Mouse (Mus musculus) ES-CJ7 (cell line): Measurements from ENCODE around the gene Tardbp.
A peak's percentile ranks its signal among the peaks of the same experiment; 100 is the strongest.

Experiments used
- DNase-seq: peaks from one replicate; pipeline ENCODE4 v3.0.0; 2011; ENCODE audit warnings: low read depth, low spot score

The Tardbp gene

GRCm38 (mm10) chr4:148602357-148603120 is 24.3 kb downstream of the Tardbp start, which contains the start of gene Masp2:
Masp2 (plus strand) TSS chr4:148602554.
- no peak for DNase-seq

DNA sequence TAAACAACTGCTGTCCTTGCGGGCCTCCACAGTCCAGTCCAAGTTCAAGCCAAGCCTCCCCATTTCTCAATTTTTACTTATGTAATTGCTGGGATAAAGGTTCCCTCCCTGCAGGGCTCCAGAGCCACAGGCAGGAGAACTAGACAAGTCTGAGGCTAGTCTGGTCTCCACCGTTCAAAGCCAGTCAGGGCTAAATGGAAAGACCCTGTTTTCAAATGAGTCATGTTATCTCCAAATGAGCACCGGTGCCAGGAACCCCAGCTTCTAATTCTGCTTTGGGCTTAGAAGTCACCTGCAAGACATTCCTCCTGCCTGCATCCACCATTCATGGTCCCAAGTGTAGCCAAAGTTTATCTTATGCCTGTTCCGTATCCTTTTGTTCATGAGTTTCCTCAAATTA is 24.9 kb downstream of the Tardbp start:
- no peak for DNase-seq

DNA sequence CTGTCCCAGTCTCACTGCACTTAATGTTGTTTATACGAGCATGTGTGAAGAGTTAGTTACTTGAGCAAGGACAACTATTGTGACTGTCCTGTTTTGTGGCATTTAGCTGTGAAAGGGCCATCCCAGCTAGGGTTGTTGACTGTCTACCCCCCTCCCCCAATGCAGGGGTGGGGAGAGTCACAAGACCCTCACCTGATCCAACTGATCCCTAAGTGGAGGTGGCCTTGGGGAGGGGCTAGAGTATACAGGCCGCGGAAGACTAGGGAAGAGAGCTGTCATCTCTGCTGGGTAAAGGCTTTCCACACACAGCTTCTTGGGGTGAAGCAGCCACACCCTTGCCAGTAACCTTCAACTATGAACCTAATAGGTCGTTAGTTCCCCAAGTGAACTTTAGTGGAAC is 26.5 kb downstream of the Tardbp start:
- DNase-seq = peak; percentile 54

DNA sequence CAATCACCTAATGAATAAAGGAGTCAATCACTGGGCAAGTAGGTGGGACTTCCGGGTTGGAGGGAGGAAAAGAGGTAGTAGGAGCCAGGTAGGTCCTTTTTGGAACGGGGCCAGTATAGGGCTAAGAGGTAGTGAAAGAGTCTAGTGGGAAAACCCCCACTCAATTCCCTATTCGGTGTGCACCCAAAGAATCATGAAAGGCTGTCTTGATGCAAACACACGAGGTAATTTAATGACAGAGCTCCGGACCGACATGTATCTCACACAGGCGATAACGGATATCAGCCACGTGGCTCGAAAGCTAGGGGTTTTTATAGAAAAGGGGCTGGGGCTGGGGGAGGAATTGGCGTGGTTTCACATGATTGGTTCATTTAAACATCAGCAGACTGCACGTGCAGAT is 28.0 kb downstream of the Tardbp start:
- DNase-seq = no peak

DNA sequence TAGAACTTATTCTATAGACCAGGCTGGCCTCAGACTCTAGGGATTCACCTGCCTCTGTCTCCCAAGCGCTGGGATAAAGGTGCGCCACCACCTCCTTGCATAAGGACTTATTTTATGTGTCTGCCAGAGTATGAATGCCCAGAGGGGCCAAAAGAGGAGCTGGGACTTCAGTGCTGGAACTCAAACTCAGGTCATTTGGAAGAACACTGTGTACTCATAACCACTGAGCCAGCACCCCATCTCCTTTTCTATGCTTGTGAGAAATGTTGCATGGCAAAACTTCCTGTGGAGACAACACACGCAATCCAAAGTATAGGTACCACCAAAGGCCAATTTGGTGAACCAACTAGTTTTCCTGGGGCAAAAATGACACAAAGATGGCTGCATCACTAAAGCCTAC is 30.1 kb downstream of the Tardbp start:
- no peak for DNase-seq

DNA sequence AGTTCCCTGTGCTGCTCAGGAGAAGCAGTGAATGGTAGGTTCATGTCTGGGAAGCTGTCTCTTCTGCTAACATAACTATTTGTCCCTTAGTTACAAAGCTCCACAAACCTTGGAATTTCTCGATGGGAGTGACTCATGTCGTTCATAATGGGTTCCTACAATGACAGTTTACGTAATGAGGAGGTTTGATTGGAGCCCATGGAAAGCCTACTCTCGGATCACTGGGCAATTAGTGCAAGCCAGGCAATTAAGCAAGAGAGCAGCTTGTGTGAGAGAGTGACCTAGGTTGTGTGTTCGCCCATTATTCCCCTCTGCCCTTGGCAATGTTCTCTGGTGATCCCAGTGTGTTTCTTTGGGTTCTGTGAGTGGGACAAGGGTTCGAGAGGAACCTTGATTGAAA is 30.9 kb downstream of the Tardbp start:
- no peak for DNase-seq

DNA sequence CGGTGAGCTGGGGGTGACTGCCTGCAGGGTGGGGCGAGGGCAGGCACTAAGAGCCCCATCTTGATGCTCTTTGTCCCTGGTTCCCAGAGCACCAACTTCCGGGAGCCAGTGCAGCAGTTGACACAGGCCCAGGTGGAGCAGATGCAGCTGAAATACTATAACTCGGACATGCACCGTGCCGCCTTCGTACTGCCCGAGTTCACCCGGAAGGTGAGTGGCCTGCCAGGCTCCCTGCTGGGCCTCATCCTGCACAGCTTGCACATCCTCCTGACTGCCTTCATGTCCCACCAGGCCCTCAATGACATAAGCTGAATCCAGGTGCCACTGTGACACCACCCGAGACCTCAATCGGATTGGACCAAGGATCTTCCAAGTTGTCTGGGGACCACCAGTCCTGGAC is 32.8 kb downstream of the Tardbp start:
- DNase-seq = no peak

GRCm38 (mm10) chr4:148591637-148592380 is 35.0 kb downstream of the Tardbp start:
- no peak for DNase-seq

DNA sequence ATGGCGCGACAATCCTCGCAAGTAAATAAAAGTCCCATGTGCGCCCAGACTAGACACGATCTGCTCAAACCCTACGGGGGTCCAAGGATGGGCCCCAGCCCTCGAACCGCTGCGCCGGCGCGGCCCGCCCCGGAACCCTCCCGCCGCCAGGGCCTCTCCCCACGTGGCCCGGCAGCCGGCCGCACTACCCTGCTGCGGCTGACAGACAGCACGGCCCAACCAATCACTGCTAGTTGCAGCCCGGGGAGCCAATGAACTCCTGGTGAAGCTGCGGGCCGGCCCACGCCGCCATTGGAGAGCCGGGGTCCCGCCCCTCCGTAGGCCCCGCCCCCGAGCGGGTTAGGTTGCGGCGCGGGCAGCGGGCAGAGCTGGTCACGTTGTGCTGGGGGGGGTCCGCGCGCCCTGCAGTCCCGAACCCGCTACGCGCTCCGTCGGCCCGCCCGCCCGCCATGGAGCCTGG is 35.6 kb downstream of the Tardbp start, which contains the start of gene Srm:
Srm (plus strand) TSS at position 333 of the 460 bp plus-strand sequence.
- DNase-seq = peak; percentile 96

- peak; percentile 52 for DNase-seq
These were observed 36.2 kb downstream of the Tardbp start for GRCm38 (mm10) chr4:148590421-148591170.

- peak; percentile 65 for DNase-seq
These were observed 37.3 kb downstream of the Tardbp start for GRCm38 (mm10) chr4:148589565-148589964.

DNA sequence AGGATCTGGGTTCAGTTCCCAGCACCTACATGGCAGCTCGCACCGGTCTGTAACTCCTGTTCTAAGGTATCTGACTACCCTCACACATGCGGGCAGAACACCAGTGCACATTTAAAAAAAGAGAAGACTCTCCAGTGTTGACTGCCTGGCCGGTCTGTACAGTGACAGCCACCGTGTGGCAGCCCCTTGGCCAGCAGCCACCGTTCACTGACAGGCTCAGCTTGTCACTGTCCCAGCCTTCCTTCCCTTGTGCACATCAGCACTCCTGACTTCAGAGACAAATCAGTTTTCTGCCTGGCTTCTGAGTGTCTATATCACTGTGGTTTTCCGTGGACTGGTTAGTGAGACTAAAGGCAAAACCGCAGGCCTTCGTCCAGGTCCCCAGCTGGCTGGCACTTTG is 38.0 kb downstream of the Tardbp start:
- no peak for DNase-seq

- DNase-seq = no peak
These were observed 40.2 kb downstream of the Tardbp start for GRCm38 (mm10) chr4:148586648-148587047.

DNA sequence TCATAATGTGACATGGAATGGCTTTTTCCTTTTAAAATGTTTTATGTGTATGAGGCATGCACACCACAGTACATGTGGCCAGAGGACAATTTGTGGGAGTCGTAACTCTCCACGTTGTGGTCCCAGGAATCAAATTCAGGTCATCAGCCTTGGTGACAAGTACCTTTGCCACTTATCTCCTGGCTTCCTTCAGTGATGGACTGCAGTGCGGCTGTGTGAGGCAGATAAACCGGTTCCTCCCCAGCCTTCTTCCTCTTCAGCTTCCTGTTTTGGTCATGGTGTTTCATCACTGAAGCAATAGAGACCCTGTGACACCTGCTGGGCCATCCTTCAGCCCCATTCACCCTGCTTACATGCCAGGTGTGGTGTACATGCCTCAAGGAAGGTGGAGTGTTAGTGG is 43.6 kb downstream of the Tardbp start:
- no peak for DNase-seq

DNA sequence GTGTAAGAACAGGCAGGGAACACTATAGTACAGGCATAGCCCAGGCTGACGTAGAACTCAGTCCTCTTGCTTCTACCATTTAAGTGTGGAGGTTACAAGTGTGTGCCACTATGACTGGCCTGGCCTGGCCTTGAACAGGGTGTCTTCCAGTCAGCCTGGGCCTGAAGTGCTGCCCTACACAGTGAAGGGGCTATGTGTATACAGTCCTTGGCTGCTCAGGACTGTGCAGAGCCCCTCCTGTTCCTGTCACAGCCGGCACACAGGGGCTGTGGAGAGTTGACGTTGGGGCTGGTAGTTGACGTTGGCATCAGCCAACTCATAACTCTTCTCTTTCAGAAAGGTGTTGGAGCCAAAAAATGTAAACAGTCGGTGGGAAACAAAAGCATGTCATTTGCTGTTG is 45.4 kb downstream of the Tardbp start:
- DNase-seq = no peak

DNA sequence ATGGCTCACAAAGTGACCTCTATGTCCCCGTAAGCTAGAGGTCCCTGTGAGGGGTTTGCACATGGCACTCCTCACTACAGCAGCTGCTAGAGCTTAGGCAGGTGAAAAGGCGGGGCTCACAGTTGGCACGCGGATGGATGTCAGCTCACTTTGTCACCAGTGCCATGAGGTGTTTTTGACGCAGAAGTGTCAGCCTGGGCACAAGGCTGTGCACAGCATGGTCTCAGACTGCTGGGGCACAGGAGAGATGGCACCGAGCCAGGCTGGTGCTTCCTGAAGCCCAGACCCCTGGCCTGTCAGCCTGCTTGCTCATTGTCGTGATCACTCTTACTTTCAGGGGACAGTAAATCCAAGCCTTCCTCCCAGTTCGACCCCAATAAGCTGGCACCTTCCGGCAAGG is 46.1 kb downstream of the Tardbp start:
- no peak for DNase-seq

- no peak for DNase-seq
These were observed 53.6 kb downstream of the Tardbp start for GRCm38 (mm10) chr4:148573222-148573621.

DNA sequence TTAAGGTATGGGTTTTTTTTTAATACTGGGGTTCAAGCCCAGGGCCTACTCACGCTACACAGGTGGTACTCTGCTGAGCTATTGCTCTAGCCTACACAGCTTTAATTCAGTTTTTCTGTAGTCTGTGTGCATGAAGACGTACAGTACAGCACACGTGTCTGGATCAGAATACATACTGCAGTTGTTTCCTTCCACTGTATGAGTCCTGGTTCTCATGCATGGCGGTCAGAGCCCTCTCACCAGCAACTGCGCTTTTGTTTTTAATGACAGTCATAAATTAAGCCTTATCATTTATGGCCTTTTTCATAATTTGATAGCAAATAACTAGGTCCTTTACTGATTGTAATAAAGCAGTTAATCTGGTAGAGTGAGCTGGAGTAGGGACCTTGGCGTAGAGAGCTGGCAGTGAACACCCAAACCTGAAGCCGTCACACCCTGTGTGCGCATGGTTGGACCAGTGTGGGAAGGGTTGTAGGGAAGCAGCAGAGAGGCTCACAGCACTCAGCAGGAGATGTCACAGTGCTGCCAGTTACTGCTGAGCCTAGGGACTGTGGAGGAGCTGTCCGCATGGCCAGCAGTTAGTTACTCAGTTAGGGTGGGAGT is 56.0 kb downstream of the Tardbp start:
- DNase-seq = no peak

- no peak for DNase-seq
These were observed 56.7 kb downstream of the Tardbp start for GRCm38 (mm10) chr4:148570138-148570537.

DNA sequence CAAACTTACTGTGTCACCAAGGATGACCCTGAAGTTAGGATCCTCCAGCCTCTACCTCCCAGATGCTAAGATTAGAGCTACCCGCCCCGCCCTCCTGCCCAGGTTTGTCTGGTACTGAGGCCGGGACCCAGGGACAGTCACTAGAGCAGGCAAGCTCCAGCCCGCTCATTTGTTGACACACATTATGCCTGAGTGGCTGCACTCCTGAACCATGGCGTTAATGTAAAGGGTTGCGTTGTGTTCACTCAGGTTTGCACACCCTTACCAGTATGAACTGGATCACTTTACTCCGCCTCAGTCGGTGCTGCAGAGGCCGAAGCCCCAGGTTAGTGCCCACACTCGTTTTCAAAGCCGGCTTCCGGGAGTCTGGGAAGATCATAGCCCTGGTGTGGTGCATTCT is 63.2 kb downstream of the Tardbp start:
- DNase-seq = no peak

DNA sequence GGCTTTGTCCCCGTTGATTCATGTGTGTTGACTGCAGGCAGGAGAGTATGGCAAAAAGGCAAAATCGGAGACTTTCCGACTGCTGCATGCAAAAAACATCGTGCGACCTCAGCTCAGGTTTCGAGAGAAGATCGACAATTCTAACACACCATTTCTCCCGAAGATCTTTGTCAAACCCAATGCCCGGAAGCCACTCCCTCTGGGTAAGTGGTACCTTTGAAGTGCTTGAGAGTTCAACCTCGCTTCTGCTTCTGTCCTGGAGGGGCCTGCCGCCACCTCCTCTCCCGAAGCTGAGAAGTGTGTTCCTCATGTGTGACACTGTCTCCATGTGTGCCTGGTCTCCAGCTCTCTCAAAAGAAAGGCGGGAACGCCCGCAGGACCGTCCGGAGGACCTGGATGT is 64.1 kb downstream of the Tardbp start:
- peak; percentile 21 for DNase-seq
